Mouse (Mus musculus) forebrain, postnatal 0 days (tissue): Measurements from ENCODE around the gene Daxx. TPM values are rescaled to one million over a fixed set of nuclear protein-coding genes. Genes with fewer than 3 reads are reported as not detected.

Experiments
- ATAC-seq: fragments of 200-750 bp; cut with Nextera tagmentation; 2 replicates; pipeline ENCODE4 v1.8.0; 2017; ENCODE audit warnings: mild to moderate bottlenecking, moderate library complexity
- DNase-seq: peaks from one replicate; pipeline ENCODE4 v3.0.0-alpha.2; 2015
- H3K27ac ChIP-seq: fragments of 300-500 bp; sonication (generic); 2 replicates; pipeline ENCODE4 v1.5.1; 2014; ENCODE audit warnings: low read depth, mild to moderate bottlenecking, antibody characterized with exemption, low read length, moderate library complexity, mixed read lengths
- H3K27me3 ChIP-seq: fragments of 300-500 bp; sonication (generic); 2 replicates; pipeline ENCODE4 v1.6.1; 2014; ENCODE audit warnings: mild to moderate bottlenecking, low read length, mixed read lengths; ENCODE audit not compliant: insufficient read depth
- H3K36me3 ChIP-seq: fragments of 300-500 bp; sonication (generic); 2 replicates; pipeline ENCODE4 v1.6.1; 2014; ENCODE audit warnings: mild to moderate bottlenecking, moderate library complexity; ENCODE audit not compliant: insufficient read depth
- H3K4me1 ChIP-seq: fragments of 300-500 bp; sonication (generic); 2 replicates; pipeline ENCODE4 v1.6.1; 2014; ENCODE audit warnings: antibody characterized with exemption; ENCODE audit not compliant: insufficient read depth
- H3K4me2 ChIP-seq: fragments of 300-500 bp; sonication (generic); 2 replicates; pipeline ENCODE4 v1.6.1; 2014; ENCODE audit warnings: low read depth, mild to moderate bottlenecking, moderate library complexity
- H3K4me3 ChIP-seq: fragments of 300-500 bp; sonication (generic); 2 replicates; pipeline ENCODE4 v1.5.1; 2014; ENCODE audit warnings: low read depth, low read length, mixed read lengths
- H3K9ac ChIP-seq: fragments of 300-500 bp; sonication (generic); 2 replicates; pipeline ENCODE4 v1.6.1; 2014; ENCODE audit warnings: mild to moderate bottlenecking
- H3K9me3 ChIP-seq: fragments of 300-500 bp; sonication (generic); 2 replicates; pipeline ENCODE4 v1.6.1; 2016; ENCODE audit warnings: low read length
- CTCF ChIP-seq: sonication (generic); IDR thresholded peaks from 2 replicates; pipeline ENCODE4 v1.5.1; 2016; ENCODE audit warnings: antibody characterized with exemption, control low read depth, low read depth
- WGBS: fragments of 180-500 bp; shearing (Covaris S2); extraction: QIAGEN DNeasy Blood & Tissue Kit; methylation state at CpG from one replicate; pipeline ENCODE4 v1.1.7; 2014; 5-methylcytosine and 5-hydroxymethylcytosine counted together
- polyA plus RNA-seq: library from polyadenylated mRNA; unstranded; fragments of >200 nt; fragmentation: Nextera tagmentation; extraction: Ambion mirVana; gene quantifications from 2 replicates; pipeline ENCODE4 v1.2.1, GENCODE M21; 2015
- total RNA-seq: library from RNA; depleted of rRNA; stranded (reverse); fragments of >200 nt; gene quantifications from 2 replicates; pipeline ENCODE4 v1.2.3, GENCODE M21; 2014

The Daxx gene
- total and polyA plus RNA-seq, 2 experiments from 2014 or later, result 45.2 to 70.4 TPM

GRCm38 (mm10) chr17:33931159-33931866 lies 22.1 kb downstream of the Daxx start:
- 41% methylated on average over 18 of the region's 18 CpGs for WGBS
- peak overlapping the region; percentile 65; the same call in 1 of the 2 replicates for H3K9ac ChIP-seq
- ATAC-seq (no peak), DNase-seq (no peak)
- no peak for TF ChIP-seq CTCF
- H3K4me3 ChIP-seq, result peak overlapping the region; percentile 66
- H3K4me2 ChIP-seq, result peak overlapping the region; percentile 87
- peaks cover 20% of the 10 kb centered on the region; the same call in 1 of the 2 replicates for H3K36me3 ChIP-seq
- no peak overlapping the region for H3K27ac ChIP-seq
- no peaks in the 10 kb centered on the region for H3K9me3 ChIP-seq
- no peaks in the 10 kb centered on the region for H3K27me3 ChIP-seq
- H3K4me1 ChIP-seq, result peaks cover 3% of the 10 kb centered on the region; the same call in 1 of the 2 replicates

- 94% methylated on average over 11 of the region's 11 CpGs for WGBS
- TF ChIP-seq CTCF, result no peak
- no peak for DNase-seq
- no peak overlapping the region for H3K27ac ChIP-seq
- no peak overlapping the region for H3K9ac ChIP-seq
- no peak for ATAC-seq
- peaks cover 25% of the 10 kb centered on the region for H3K36me3 ChIP-seq
- H3K4me3 ChIP-seq, result no peak overlapping the region
- peaks cover 3% of the 10 kb centered on the region; the same call in 1 of the 2 replicates for H3K4me1 ChIP-seq
- H3K4me2 ChIP-seq, result no peak overlapping the region
- H3K9me3 ChIP-seq, result no peaks in the 10 kb centered on the region
- H3K27me3 ChIP-seq, result no peaks in the 10 kb centered on the region
Observed at GRCm38 (mm10) chr17:33931947-33932346, 22.7 kb downstream of the Daxx start.

- peaks cover 30% of the 10 kb centered on the region for H3K36me3 ChIP-seq
- ATAC-seq (no peak), DNase-seq (no peak)
- peaks cover 3% of the 10 kb centered on the region; the same call in 1 of the 2 replicates for H3K4me1 ChIP-seq
- TF ChIP-seq CTCF, result no peak
- no peak overlapping the region for H3K4me3 ChIP-seq
- no peak overlapping the region for H3K4me2 ChIP-seq
- no peaks in the 10 kb centered on the region for H3K27me3 ChIP-seq
- no peak overlapping the region for H3K9ac ChIP-seq
- H3K9me3 ChIP-seq, result no peaks in the 10 kb centered on the region
- H3K27ac ChIP-seq, result no peak overlapping the region
- 91% methylated on average over 13 of the region's 14 CpGs for WGBS
Observed at GRCm38 (mm10) chr17:33932448-33932847, 23.2 kb downstream of the Daxx start.

GRCm38 (mm10) chr17:33932970-33933369 lies 23.8 kb downstream of the Daxx start:
- WGBS, result 95% methylated on average over 15 of the region's 15 CpGs
- H3K4me1 ChIP-seq, result peaks cover 3% of the 10 kb centered on the region; the same call in 1 of the 2 replicates

GRCm38 (mm10) chr17:33935422-33936055 lies 26.3 kb downstream of the Daxx start:
- ATAC-seq (no peak), DNase-seq (no peak)
- Histone ChIP-seq H3K27me3 (no peaks in the 10 kb centered on the region), H3K9ac (no peak overlapping the region), H3K4me3 (no peak overlapping the region), H3K36me3 (peaks cover 27% of the 10 kb centered on the region), H3K27ac (no peak overlapping the region), H3K9me3 (no peaks in the 10 kb centered on the region), H3K4me2 (no peak overlapping the region), H3K4me1 (peaks cover 6% of the 10 kb centered on the region; the same call in 1 of the 2 replicates)
- TF ChIP-seq CTCF, result no peak
- 91% methylated on average over 21 of the region's 21 CpGs for WGBS

More at GRCm38 (mm10) chr17:33932970-33933369, 23.8 kb downstream of the Daxx start:
- Histone ChIP-seq H3K9me3 (no peaks in the 10 kb centered on the region), H3K27me3 (no peaks in the 10 kb centered on the region), H3K9ac (no peak overlapping the region), H3K4me3 (no peak overlapping the region), H3K27ac (no peak overlapping the region), H3K36me3 (peaks cover 27% of the 10 kb centered on the region), H3K4me2 (no peak overlapping the region)
- no peak for TF ChIP-seq CTCF
- no peak for DNase-seq
- no peak for ATAC-seq

GRCm38 (mm10) chr17:33936993-33937392 lies 27.8 kb downstream of the Daxx start:
- no peak overlapping the region for H3K4me2 ChIP-seq
- 85% methylated on average over 15 of the region's 15 CpGs for WGBS
- no peaks in the 10 kb centered on the region for H3K9me3 ChIP-seq
- no peak overlapping the region for H3K27ac ChIP-seq
- H3K4me3 ChIP-seq, result no peak overlapping the region
- no peak overlapping the region for H3K9ac ChIP-seq
- no peak for TF ChIP-seq CTCF
- H3K27me3 ChIP-seq, result no peaks in the 10 kb centered on the region
- DNase-seq, result no peak
- ATAC-seq, result no peak
- H3K4me1 ChIP-seq, result peaks cover 12% of the 10 kb centered on the region
- H3K36me3 ChIP-seq, result peaks cover 27% of the 10 kb centered on the region

GRCm38 (mm10) chr17:33938783-33939182 lies 29.6 kb downstream of the Daxx start:
- Histone ChIP-seq H3K4me1 (peaks cover 12% of the 10 kb centered on the region), H3K4me2 (no peak overlapping the region), H3K4me3 (no peak overlapping the region), H3K9ac (no peak overlapping the region), H3K36me3 (peaks cover 31% of the 10 kb centered on the region), H3K9me3 (no peaks in the 10 kb centered on the region), H3K27me3 (no peaks in the 10 kb centered on the region), H3K27ac (no peak overlapping the region)
- WGBS, result 87% methylated on average over 11 of the region's 11 CpGs
- ATAC-seq, result no peak
- DNase-seq, result no peak
- no peak for TF ChIP-seq CTCF
